Mouse (Mus musculus): Measurements from ENCODE around the gene Htra1. TPM values are rescaled to one million over a fixed set of nuclear protein-coding genes. Genes with fewer than 3 reads are reported as not detected.

The Htra1 gene
- polyA plus RNA-seq, 1 experiment = 33.2 TPM

DNA sequence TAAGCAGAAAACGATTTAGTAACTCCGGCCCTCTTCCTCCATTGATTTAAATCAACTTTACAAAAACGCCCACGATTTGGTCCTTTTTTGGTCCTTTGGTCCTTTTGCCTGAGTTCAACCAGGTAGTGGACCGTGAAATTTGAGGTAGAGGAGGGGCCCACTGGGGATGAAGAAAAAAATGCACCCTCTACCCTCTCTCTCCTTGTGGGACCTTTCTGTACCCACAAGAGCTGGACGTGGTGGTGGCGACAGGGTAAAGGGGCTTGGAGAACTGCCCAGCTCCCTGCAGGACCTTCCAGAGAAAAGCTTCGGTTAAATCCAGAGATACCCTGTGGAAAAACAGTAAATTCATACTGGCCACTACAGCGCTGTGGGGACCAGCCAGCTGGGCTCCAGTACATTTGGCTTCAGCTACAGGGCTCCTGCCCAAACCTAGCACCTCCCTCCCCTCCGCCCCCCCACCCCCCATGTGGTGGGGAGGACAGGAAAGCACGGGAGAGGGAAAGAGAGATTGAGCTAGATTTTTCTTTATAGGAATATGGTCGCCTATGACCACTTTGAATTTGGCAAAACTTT, 1.4 kb downstream of the Htra1 start:
- H3K9ac ChIP-seq (ENCODE audit: low read depth, poor library complexity, severe bottlenecking) = peak overlapping the region; percentile 39; the same call in 1 of the 2 replicates
- peak overlapping the region; percentile 19; the same call in 1 of the 2 replicates for H3K4me3 ChIP-seq (ENCODE audit: low read depth, low read length)
- no peaks in the 10 kb centered on the region for H3K9me3 ChIP-seq (replicated peaks; ENCODE audit: control insufficient read depth, insufficient read depth, low read length, poor library complexity, severe bottlenecking)
- H3K27ac ChIP-seq (ENCODE audit: insufficient read depth, low read length) = no peak overlapping the region
- no peaks in the 10 kb centered on the region for H3K36me3 ChIP-seq (ENCODE audit: control insufficient read depth, insufficient read depth, low read length, poor library complexity, severe bottlenecking)
- no peak for TF ChIP-seq POLR2A (IDR thresholded peaks at IDR 0.05; ENCODE audit: insufficient read depth, low read length)
- no peak for TF ChIP-seq EP300 (IDR thresholded peaks at IDR 0.05; ENCODE audit: insufficient read depth, low read depth, low read length)
- no peak for TF ChIP-seq CTCF (IDR thresholded peaks at IDR 0.05; ENCODE audit: low read depth, low read length)
- H3K4me1 ChIP-seq (ENCODE audit: control insufficient read depth, insufficient read depth, low read length) = no peaks in the 10 kb centered on the region
- H3K27me3 ChIP-seq (ENCODE audit: control insufficient read depth, insufficient read depth, low read length, poor library complexity, severe bottlenecking) = 0 out of 2 replicates have a peak, but pooled peaks cover 7% of the 10 kb centered on the region

GRCm38 (mm10) chr7:130938005-130938404, 2.1 kb downstream of the Htra1 start:
- H3K36me3 ChIP-seq (ENCODE audit: control insufficient read depth, insufficient read depth, low read length, poor library complexity, severe bottlenecking) = no peaks in the 10 kb centered on the region
- no peak for TF ChIP-seq CTCF (IDR thresholded peaks at IDR 0.05; ENCODE audit: low read depth, low read length)
- no peak for TF ChIP-seq EP300 (IDR thresholded peaks at IDR 0.05; ENCODE audit: insufficient read depth, low read depth, low read length)
- no peak for TF ChIP-seq POLR2A (IDR thresholded peaks at IDR 0.05; ENCODE audit: insufficient read depth, low read length)
- no peak overlapping the region for H3K4me3 ChIP-seq (ENCODE audit: low read depth, low read length)
- H3K27ac ChIP-seq (ENCODE audit: insufficient read depth, low read length) = no peak overlapping the region
- no peak overlapping the region for H3K9ac ChIP-seq (ENCODE audit: low read depth, poor library complexity, severe bottlenecking)
- H3K27me3 ChIP-seq (ENCODE audit: control insufficient read depth, insufficient read depth, low read length, poor library complexity, severe bottlenecking) = 0 out of 2 replicates have a peak, but pooled peaks cover 7% of the 10 kb centered on the region
- H3K4me1 ChIP-seq (ENCODE audit: control insufficient read depth, insufficient read depth, low read length) = no peaks in the 10 kb centered on the region
- no peaks in the 10 kb centered on the region for H3K9me3 ChIP-seq (replicated peaks; ENCODE audit: control insufficient read depth, insufficient read depth, low read length, poor library complexity, severe bottlenecking)

GRCm38 (mm10) chr7:130938896-130939295, 3.0 kb downstream of the Htra1 start:
- Histone ChIP-seq H3K27ac (ENCODE audit: insufficient read depth, low read length) (no peak overlapping the region), H3K4me1 (ENCODE audit: control insufficient read depth, insufficient read depth, low read length) (no peaks in the 10 kb centered on the region), H3K27me3 (ENCODE audit: control insufficient read depth, insufficient read depth, low read length, poor library complexity, severe bottlenecking) (0 out of 2 replicates have a peak, but pooled peaks cover 7% of the 10 kb centered on the region), H3K36me3 (ENCODE audit: control insufficient read depth, insufficient read depth, low read length, poor library complexity, severe bottlenecking) (no peaks in the 10 kb centered on the region), H3K9ac (ENCODE audit: low read depth, poor library complexity, severe bottlenecking) (no peak overlapping the region), H3K9me3 (replicated peaks; ENCODE audit: control insufficient read depth, insufficient read depth, low read length, poor library complexity, severe bottlenecking) (no peaks in the 10 kb centered on the region), H3K4me3 (ENCODE audit: low read depth, low read length) (no peak overlapping the region)
- TF ChIP-seq POLR2A (IDR thresholded peaks at IDR 0.05; ENCODE audit: insufficient read depth, low read length) (no peak), EP300 (IDR thresholded peaks at IDR 0.05; ENCODE audit: insufficient read depth, low read depth, low read length) (no peak), CTCF (IDR thresholded peaks at IDR 0.05; ENCODE audit: low read depth, low read length) (no peak)

- Histone ChIP-seq H3K9ac (ENCODE audit: low read depth, poor library complexity, severe bottlenecking) (no peak overlapping the region), H3K4me3 (ENCODE audit: low read depth, low read length) (no peak overlapping the region), H3K36me3 (ENCODE audit: control insufficient read depth, insufficient read depth, low read length, poor library complexity, severe bottlenecking) (no peaks in the 10 kb centered on the region), H3K27me3 (ENCODE audit: control insufficient read depth, insufficient read depth, low read length, poor library complexity, severe bottlenecking) (0 out of 2 replicates have a peak, but pooled peaks cover 5% of the 10 kb centered on the region), H3K9me3 (replicated peaks; ENCODE audit: control insufficient read depth, insufficient read depth, low read length, poor library complexity, severe bottlenecking) (no peaks in the 10 kb centered on the region), H3K4me1 (ENCODE audit: control insufficient read depth, insufficient read depth, low read length) (peaks cover 3% of the 10 kb centered on the region), H3K27ac (ENCODE audit: insufficient read depth, low read length) (no peak overlapping the region)
- TF ChIP-seq CTCF (IDR thresholded peaks at IDR 0.05; ENCODE audit: low read depth, low read length) (no peak), POLR2A (IDR thresholded peaks at IDR 0.05; ENCODE audit: insufficient read depth, low read length) (no peak), EP300 (IDR thresholded peaks at IDR 0.05; ENCODE audit: insufficient read depth, low read depth, low read length) (no peak)
These were observed 4.8 kb downstream of the Htra1 start for GRCm38 (mm10) chr7:130940733-130941132.

DNA sequence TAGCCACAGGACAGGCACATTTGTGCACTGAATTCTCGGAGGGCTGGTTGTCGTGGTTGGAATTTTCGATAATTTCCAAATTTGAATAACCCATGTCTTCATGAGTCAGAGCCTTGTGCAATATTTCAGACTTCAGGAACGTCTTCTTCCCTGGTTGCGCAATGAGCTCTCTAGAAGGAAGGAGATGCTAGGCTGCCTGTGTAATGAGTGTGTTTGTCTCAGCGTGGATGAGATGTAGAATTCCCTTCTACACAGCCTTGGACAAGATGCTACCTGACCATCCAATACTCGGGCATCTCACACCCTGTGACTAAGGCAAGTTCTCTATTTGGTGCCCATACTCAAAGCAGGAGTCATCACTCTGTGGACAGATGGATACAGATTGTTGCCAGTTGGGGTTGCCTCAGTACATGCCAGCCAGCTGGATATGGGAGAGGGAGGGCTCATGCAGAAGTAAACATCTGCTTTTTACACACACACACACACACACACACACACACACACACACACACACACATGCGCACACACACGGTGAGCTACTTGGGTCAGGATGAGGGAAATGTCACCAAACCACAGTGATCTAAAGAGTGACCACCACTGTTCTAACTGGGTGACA, 7.5 kb downstream of the Htra1 start:
- no peak for TF ChIP-seq CTCF (IDR thresholded peaks at IDR 0.05; ENCODE audit: low read depth, low read length)
- no peak for TF ChIP-seq EP300 (IDR thresholded peaks at IDR 0.05; ENCODE audit: insufficient read depth, low read depth, low read length)
- no peak for TF ChIP-seq POLR2A (IDR thresholded peaks at IDR 0.05; ENCODE audit: insufficient read depth, low read length)
- H3K9ac ChIP-seq (ENCODE audit: low read depth, poor library complexity, severe bottlenecking) = no peak overlapping the region
- H3K36me3 ChIP-seq (ENCODE audit: control insufficient read depth, insufficient read depth, low read length, poor library complexity, severe bottlenecking) = no peaks in the 10 kb centered on the region
- 0 out of 2 replicates have a peak overlapping the region, but pooled peaks have one; percentile 59 for H3K27ac ChIP-seq (ENCODE audit: insufficient read depth, low read length)
- no peak overlapping the region for H3K4me3 ChIP-seq (ENCODE audit: low read depth, low read length)
- H3K9me3 ChIP-seq (replicated peaks; ENCODE audit: control insufficient read depth, insufficient read depth, low read length, poor library complexity, severe bottlenecking) = no peaks in the 10 kb centered on the region
- peaks cover 5% of the 10 kb centered on the region for H3K4me1 ChIP-seq (ENCODE audit: control insufficient read depth, insufficient read depth, low read length)
- H3K27me3 ChIP-seq (ENCODE audit: control insufficient read depth, insufficient read depth, low read length, poor library complexity, severe bottlenecking) = no peaks in the 10 kb centered on the region
